Mouse (Mus musculus): ENCODE data around the gene Jag1. TPM values are rescaled to one million over a fixed set of nuclear protein-coding genes. Genes with fewer than 3 reads are reported as not detected.

The Jag1 gene
- polyA plus RNA-seq (2016; fragmentation: Nextera tagmentation; extraction: Ambion mirVana): 29.0 and 31.6 TPM in 2 replicates

- Histone ChIP-seq H3K27ac (peak within 1 kb of the TSS; percentile 64; the same call in 1 of the 2 replicates), H3K9ac (peak within 1 kb of the TSS; percentile 72), H3K4me1 (peaks cover 38% of the 10 kb centered on the region), H3K4me3 (peak within 1 kb of the TSS; percentile 71), H3K4me2 (replicated peaks) (peak within 1 kb of the TSS; percentile 85), H3K36me3 (no peaks in the 10 kb centered on the region), H3K27me3 (replicated peaks) (peaks cover 10% of the 10 kb centered on the region), H3K9me3 (no peaks in the 10 kb centered on the region)
- WGBS: under 1% methylated on average over 59 of the region's 59 CpGs
- ATAC-seq (ENCODE audit: low FRiP score, low read depth): peak; percentile 22
Observed at GRCm38 (mm10) chr2:137116025-137116674, at the start of gene Jag1. Jag1 (minus strand) TSS chr2:137116644.

- 80% methylated on average over 1 of the region's 1 CpGs for WGBS
- no peaks in the 10 kb centered on the region for H3K27me3 ChIP-seq (replicated peaks)
- ATAC-seq (ENCODE audit: low FRiP score, low read depth): no peak
Observed at GRCm38 (mm10) chr2:137156018-137156417, 39.6 kb upstream of the Jag1 start.

GRCm38 (mm10) chr2:137153825-137154224, 37.4 kb upstream of the Jag1 start:
- Histone ChIP-seq H3K27ac (no peak overlapping the region), H3K4me1 (peaks cover 5% of the 10 kb centered on the region; the same call in 1 of the 2 replicates), H3K36me3 (no peaks in the 10 kb centered on the region), H3K27me3 (replicated peaks) (no peaks in the 10 kb centered on the region), H3K4me2 (replicated peaks) (no peak overlapping the region), H3K9ac (no peak overlapping the region), H3K9me3 (no peaks in the 10 kb centered on the region), H3K4me3 (no peak overlapping the region)
- WGBS: 74% methylated on average over 4 of the region's 4 CpGs
- ATAC-seq (ENCODE audit: low FRiP score, low read depth): no peak

More at GRCm38 (mm10) chr2:137156018-137156417, 39.6 kb upstream of the Jag1 start:
- Histone ChIP-seq H3K36me3 (no peaks in the 10 kb centered on the region), H3K9ac (no peak overlapping the region), H3K4me2 (replicated peaks) (no peak overlapping the region), H3K4me1 (peaks cover 5% of the 10 kb centered on the region; the same call in 1 of the 2 replicates), H3K9me3 (no peaks in the 10 kb centered on the region), H3K27ac (no peak overlapping the region), H3K4me3 (no peak overlapping the region)

GRCm38 (mm10) chr2:137153172-137153667, 36.8 kb upstream of the Jag1 start:
- WGBS: 42% methylated on average over 10 of the region's 10 CpGs
- Histone ChIP-seq H3K4me3 (no peak overlapping the region), H3K27ac (no peak overlapping the region), H3K9me3 (no peaks in the 10 kb centered on the region), H3K4me2 (replicated peaks) (no peak overlapping the region), H3K4me1 (peaks cover 5% of the 10 kb centered on the region; the same call in 1 of the 2 replicates), H3K27me3 (replicated peaks) (no peaks in the 10 kb centered on the region), H3K36me3 (no peaks in the 10 kb centered on the region), H3K9ac (no peak overlapping the region)
- peak; percentile 87 for ATAC-seq (ENCODE audit: low FRiP score, low read depth)

GRCm38 (mm10) chr2:137150953-137151352, 34.5 kb upstream of the Jag1 start:
- no peak overlapping the region for H3K4me2 ChIP-seq (replicated peaks)
- 97% methylated on average over 3 of the region's 3 CpGs for WGBS
- no peak overlapping the region for H3K4me3 ChIP-seq
- ATAC-seq (ENCODE audit: low FRiP score, low read depth): no peak
- H3K36me3 ChIP-seq: no peaks in the 10 kb centered on the region
- no peak overlapping the region for H3K9ac ChIP-seq
- peaks cover 5% of the 10 kb centered on the region; the same call in 1 of the 2 replicates for H3K4me1 ChIP-seq
- no peaks in the 10 kb centered on the region for H3K9me3 ChIP-seq
- H3K27ac ChIP-seq: no peak overlapping the region
- no peaks in the 10 kb centered on the region for H3K27me3 ChIP-seq (replicated peaks)

- Histone ChIP-seq H3K27ac (no peak overlapping the region), H3K4me1 (no peaks in the 10 kb centered on the region), H3K36me3 (no peaks in the 10 kb centered on the region), H3K4me3 (no peak overlapping the region), H3K9ac (no peak overlapping the region), H3K27me3 (replicated peaks) (no peaks in the 10 kb centered on the region), H3K4me2 (replicated peaks) (no peak overlapping the region), H3K9me3 (no peaks in the 10 kb centered on the region)
- ATAC-seq (ENCODE audit: low FRiP score, low read depth): no peak
- 91% methylated on average over 2 of the region's 2 CpGs for WGBS
Observed at GRCm38 (mm10) chr2:137146938-137147666, 30.7 kb upstream of the Jag1 start.

- no peak overlapping the region for H3K4me2 ChIP-seq (replicated peaks)
- H3K9ac ChIP-seq: no peak overlapping the region
- H3K4me1 ChIP-seq: no peaks in the 10 kb centered on the region
- H3K27me3 ChIP-seq (replicated peaks): no peaks in the 10 kb centered on the region
- 93% methylated on average over 1 of the region's 1 CpGs for WGBS
- no peak overlapping the region for H3K4me3 ChIP-seq
- no peaks in the 10 kb centered on the region for H3K36me3 ChIP-seq
- no peak overlapping the region for H3K27ac ChIP-seq
- no peaks in the 10 kb centered on the region for H3K9me3 ChIP-seq
- no peak for ATAC-seq (ENCODE audit: low FRiP score, low read depth)
Observed at GRCm38 (mm10) chr2:137138063-137138462, 21.6 kb upstream of the Jag1 start.

GRCm38 (mm10) chr2:137134035-137134434, 17.6 kb upstream of the Jag1 start:
- no peak overlapping the region for H3K27ac ChIP-seq
- WGBS: 84% methylated on average over 5 of the region's 5 CpGs
- H3K27me3 ChIP-seq (replicated peaks): no peaks in the 10 kb centered on the region
- no peaks in the 10 kb centered on the region for H3K4me1 ChIP-seq
- no peak for ATAC-seq (ENCODE audit: low FRiP score, low read depth)
- H3K9ac ChIP-seq: no peak overlapping the region
- H3K9me3 ChIP-seq: no peaks in the 10 kb centered on the region
- no peaks in the 10 kb centered on the region for H3K36me3 ChIP-seq
- no peak overlapping the region for H3K4me3 ChIP-seq
- H3K4me2 ChIP-seq (replicated peaks): no peak overlapping the region

GRCm38 (mm10) chr2:137124861-137125260, 8.4 kb upstream of the Jag1 start:
- Histone ChIP-seq H3K4me2 (replicated peaks) (no peak overlapping the region), H3K4me1 (no peaks in the 10 kb centered on the region), H3K9ac (no peak overlapping the region), H3K36me3 (no peaks in the 10 kb centered on the region), H3K27me3 (replicated peaks) (no peaks in the 10 kb centered on the region), H3K9me3 (no peaks in the 10 kb centered on the region), H3K4me3 (no peak overlapping the region), H3K27ac (no peak overlapping the region)
- no peak for ATAC-seq (ENCODE audit: low FRiP score, low read depth)
- WGBS: 79% methylated on average over 1 of the region's 1 CpGs

GRCm38 (mm10) chr2:137117321-137117690, 862 bp upstream of the Jag1 start:
- Histone ChIP-seq H3K4me2 (replicated peaks) (peak overlapping the region; percentile 85), H3K36me3 (no peaks in the 10 kb centered on the region), H3K27me3 (replicated peaks) (peaks cover 10% of the 10 kb centered on the region), H3K4me1 (peaks cover 35% of the 10 kb centered on the region), H3K4me3 (peak overlapping the region; percentile 71), H3K9ac (peak overlapping the region; percentile 72), H3K27ac (peak overlapping the region; percentile 64; the same call in 1 of the 2 replicates), H3K9me3 (no peaks in the 10 kb centered on the region)
- under 1% methylated on average over 33 of the region's 33 CpGs for WGBS
- ATAC-seq (ENCODE audit: low FRiP score, low read depth): peak; percentile 69

- ATAC-seq (ENCODE audit: low FRiP score, low read depth): peak; percentile 81
- H3K27ac ChIP-seq: peak overlapping the region; percentile 64; the same call in 1 of the 2 replicates
- H3K4me3 ChIP-seq: peak overlapping the region; percentile 71
- no peaks in the 10 kb centered on the region for H3K36me3 ChIP-seq
- peak overlapping the region; percentile 72 for H3K9ac ChIP-seq
- H3K9me3 ChIP-seq: no peaks in the 10 kb centered on the region
- H3K4me2 ChIP-seq (replicated peaks): peak overlapping the region; percentile 85
- peaks cover 36% of the 10 kb centered on the region for H3K4me1 ChIP-seq
- peaks cover 10% of the 10 kb centered on the region for H3K27me3 ChIP-seq (replicated peaks)
- WGBS: under 1% methylated on average over 61 of the region's 61 CpGs
Observed at GRCm38 (mm10) chr2:137116675-137117320, 354 bp upstream of the Jag1 start.
